ENCODE assay signal across 8 mouse cellular contexts in the genomic region with DNA sequence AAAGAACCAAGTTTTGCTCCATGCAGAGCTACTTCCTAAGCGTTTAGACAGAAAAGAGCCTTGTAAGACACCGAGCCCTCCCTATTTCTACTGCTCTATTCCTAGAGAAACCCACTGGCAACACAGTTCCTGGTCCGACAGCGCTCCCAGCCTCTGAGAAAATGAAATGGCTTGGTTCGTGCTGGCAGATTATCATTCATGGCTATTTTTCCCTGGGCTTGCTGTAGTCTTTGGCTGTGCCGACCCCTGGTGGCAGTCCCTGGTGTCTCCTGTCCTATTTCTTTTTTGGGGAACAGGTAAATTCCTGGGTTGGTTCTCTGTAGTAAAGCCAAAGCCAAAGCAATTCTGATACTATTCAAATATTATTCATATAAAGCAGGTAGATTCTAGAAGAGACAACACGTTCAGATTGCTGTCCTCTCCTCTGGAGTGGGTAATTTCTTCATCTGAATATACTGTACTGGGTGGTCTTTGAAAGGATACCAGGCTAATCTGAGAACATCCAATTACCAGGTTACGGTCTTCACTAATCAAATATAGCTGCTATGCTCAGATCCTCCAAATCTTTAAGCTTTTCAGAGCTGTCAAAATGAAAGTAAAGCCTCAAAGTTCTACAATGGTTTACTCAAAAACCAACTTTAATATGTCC.
A peak's percentile ranks its signal among the peaks of the same experiment; 100 is the strongest.
DNase-seq lines count a peak whose midpoint lies in the region; ATAC-seq and TF ChIP-seq lines count a peak whose summit lies in the region.

No protein-coding gene starts in this region.

- H3K4me3 ChIP-seq in hindbrain, embryonic 13.5 days = no peak overlapping the region
- no peak overlapping the region for H3K4me3 ChIP-seq in lung, postnatal 0 days (ENCODE audit: low read depth, low read length)

- DNase-seq in T-cell, adult 2 months (ENCODE audit: low spot score) = peak; percentile 61
- DNase-seq in cerebellum, postnatal 10 days = peak; percentile 88 to 90
- peak; percentile 41 to 54 for DNase-seq in frontal cortex, postnatal 25 days (ENCODE audit: low spot score in 2 of 2)
- DNase-seq in layer of hippocampus, postnatal 10 days (ENCODE audit: low spot score in 2 of 2) = peak; percentile 80 to 84
- peak; percentile 89 for DNase-seq in lung, postnatal 0 days (ENCODE audit: low spot score)
- peak; percentile 39 for DNase-seq in retina, postnatal 7 days (ENCODE audit: low read depth, low spot score)
- DNase-seq in urinary bladder, postnatal 25 days (ENCODE audit: low spot score) = peak; percentile 56

- peak; percentile 91 for TF ChIP-seq CTCF in lung, postnatal 0 days (IDR thresholded peaks at IDR 0.05)

- H3K4me2 ChIP-seq in hindbrain, embryonic 13.5 days = no peak overlapping the region
- no peak overlapping the region for H3K4me2 ChIP-seq in lung, postnatal 0 days (replicated peaks; ENCODE audit: low read depth, low read length)

- ATAC-seq in hindbrain, embryonic 13.5 days (ENCODE audit: low FRiP score) = peak; percentile 83
- ATAC-seq in lung, postnatal 0 days = peak; percentile 80

- TF ChIP-seq EP300 in lung, postnatal 0 days (IDR thresholded peaks at IDR 0.05) = no peak

- 43% methylated on average over 8 of the region's 8 CpGs for WGBS in hindbrain, embryonic 13.5 days
- 43% methylated on average over 8 of the region's 8 CpGs for WGBS in lung, postnatal 0 days

- H3K36me3 ChIP-seq in hindbrain, embryonic 13.5 days = peaks cover 11% of the 10 kb centered on the region; the same call in 1 of the 2 replicates
- 0 out of 2 replicates have a peak, but pooled peaks cover 5% of the 10 kb centered on the region for H3K36me3 ChIP-seq in lung, postnatal 0 days (ENCODE audit: insufficient read depth, low read length)

- H3K27ac ChIP-seq in hindbrain, embryonic 13.5 days = peak overlapping the region; percentile 8; the same call in 1 of the 2 replicates
- H3K27ac ChIP-seq in lung, postnatal 0 days (ENCODE audit: low read length) = no peak overlapping the region

- no peak overlapping the region for H3K9ac ChIP-seq in hindbrain, embryonic 13.5 days
- no peak overlapping the region for H3K9ac ChIP-seq in lung, postnatal 0 days (replicated peaks; ENCODE audit: low read depth)

- H3K9me3 ChIP-seq in hindbrain, embryonic 13.5 days = no peaks in the 10 kb centered on the region
- H3K9me3 ChIP-seq in lung, postnatal 0 days (ENCODE audit: low read length) = no peaks in the 10 kb centered on the region

- peaks cover 10% of the 10 kb centered on the region for H3K4me1 ChIP-seq in hindbrain, embryonic 13.5 days (replicated peaks)
- H3K4me1 ChIP-seq in lung, postnatal 0 days (ENCODE audit: insufficient read depth, low read depth, low read length) = no peaks in the 10 kb centered on the region

- H3K27me3 ChIP-seq in hindbrain, embryonic 13.5 days = no peaks in the 10 kb centered on the region
- H3K27me3 ChIP-seq in lung, postnatal 0 days (replicated peaks; ENCODE audit: insufficient read depth, low read length) = no peaks in the 10 kb centered on the region

Comparison
In these comparisons a context has a peak if more than half of its experiments do, and no peak if none do; other contexts are left out.
1. DNase-seq: peak in every context shown above with its lines; median percentile 89 in cerebellum, postnatal 10 days; 89 in lung, postnatal 0 days; 82 in layer of hippocampus, postnatal 10 days; 61 in T-cell, adult 2 months; 56 in urinary bladder, postnatal 25 days; 48 in frontal cortex, postnatal 25 days; 39 in retina, postnatal 7 days.